Mouse (Mus musculus) forebrain, embryonic 11.5 days (tissue): Measurements from ENCODE around the gene Pvr. TPM values are rescaled to one million over a fixed set of nuclear protein-coding genes. Genes with fewer than 3 reads are reported as not detected.

ENCODE experiments used
- ATAC-seq: fragments of 200-750 bp; cut with Nextera tagmentation; replicated peaks from 2 replicates; pipeline ENCODE4 v1.8.0; 2017; ENCODE audit warnings: moderate TSS enrichment; ENCODE audit not compliant: low FRiP score
- DNase-seq: peaks from one replicate; pipeline ENCODE4 v3.0.0-alpha.2; 2017; ENCODE audit warnings: low spot score
- H3K27ac ChIP-seq: fragments of 300-500 bp; sonication (generic); 2 replicates; pipeline ENCODE4 v1.5.1; 2014; ENCODE audit warnings: low read depth, low read length
- H3K27me3 ChIP-seq: fragments of 300-500 bp; sonication (generic); 2 replicates; pipeline ENCODE4 v1.6.1; 2014; ENCODE audit warnings: mild to moderate bottlenecking, low read length, mixed read lengths; ENCODE audit not compliant: control insufficient read depth, insufficient read depth
- H3K36me3 ChIP-seq: fragments of 300-500 bp; sonication (generic); 2 replicates; pipeline ENCODE4 v1.6.1; 2014; ENCODE audit warnings: mild to moderate bottlenecking, low read length, moderate library complexity, mixed read lengths; ENCODE audit not compliant: control insufficient read depth, insufficient read depth
- H3K4me1 ChIP-seq: fragments of 300-500 bp; sonication (generic); replicated peaks from 2 replicates; pipeline ENCODE4 v1.6.1; 2014; ENCODE audit warnings: low read length, mixed read lengths; ENCODE audit not compliant: control insufficient read depth, insufficient read depth
- H3K4me2 ChIP-seq: fragments of 300-500 bp; sonication (generic); 2 replicates; pipeline ENCODE4 v1.6.1; 2014; ENCODE audit warnings: low read depth, mild to moderate bottlenecking, low read length, moderate library complexity, mixed read lengths; ENCODE audit not compliant: severe bottlenecking
- H3K4me3 ChIP-seq: fragments of 300-500 bp; sonication (generic); 2 replicates; pipeline ENCODE4 v1.5.1; 2014; ENCODE audit warnings: low read depth, low read length
- H3K9ac ChIP-seq: fragments of 300-500 bp; sonication (generic); 2 replicates; pipeline ENCODE4 v1.6.1; 2014; ENCODE audit warnings: low read length
- H3K9me3 ChIP-seq: fragments of 300-500 bp; sonication (generic); 2 replicates; pipeline ENCODE4 v1.6.1; 2016; ENCODE audit warnings: low read length, mixed read lengths; ENCODE audit not compliant: control insufficient read depth
- WGBS: fragments of 180-500 bp; shearing (Covaris S2); extraction: QIAGEN DNeasy Blood & Tissue Kit; methylation state at CpG from one replicate; pipeline ENCODE4 v1.1.7; 2014; 5-methylcytosine and 5-hydroxymethylcytosine counted together
- polyA plus RNA-seq: library from polyadenylated mRNA; unstranded; fragments of >200 nt; fragmentation: Nextera tagmentation; extraction: Ambion mirVana; gene quantifications from 2 replicates; pipeline ENCODE4 v1.2.1, GENCODE M21; 2014

Gene Pvr
- 2.6 and 2.8 TPM in 2 replicates for polyA plus RNA-seq

DNA sequence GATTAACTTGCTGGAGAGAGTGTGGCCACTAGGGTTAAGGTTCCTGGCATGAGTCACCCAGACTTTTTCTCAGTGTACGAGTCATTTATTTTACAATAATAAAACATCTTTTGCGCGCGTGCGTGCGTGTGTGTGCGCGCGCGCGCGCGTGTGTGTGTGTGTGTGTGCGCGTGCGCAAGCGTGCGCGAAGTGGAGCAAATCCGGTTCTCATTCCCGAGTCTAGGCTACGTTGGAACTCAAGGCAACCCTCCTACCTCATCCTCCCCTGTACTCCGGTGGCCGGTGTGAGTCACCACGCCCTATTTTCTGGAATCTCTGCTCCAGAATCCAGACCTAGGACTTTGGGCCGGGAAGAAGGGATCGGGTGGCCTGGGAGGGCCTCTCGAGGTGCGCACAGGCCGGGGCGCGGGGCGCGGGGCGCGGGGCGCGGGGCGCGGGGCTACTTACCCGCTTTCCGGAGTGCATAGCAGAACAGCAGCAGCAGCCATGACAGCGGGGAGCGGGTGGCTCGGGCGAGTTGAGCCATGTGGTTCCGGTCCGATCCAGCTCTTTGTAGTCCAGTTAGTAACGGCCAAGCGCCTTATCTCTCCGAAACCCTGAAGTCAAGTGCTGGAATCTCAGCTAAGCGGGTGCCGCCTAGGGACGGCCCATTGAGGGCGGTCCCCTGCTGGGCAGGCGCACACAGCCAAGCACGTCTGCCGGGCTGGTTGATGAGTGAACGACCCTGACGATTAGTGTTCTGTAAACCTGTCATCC lies at the start of gene Pvr:
TSS of gene Pvr (minus strand) at position 655 of the 756 bp plus-strand sequence.
- H3K27ac ChIP-seq = no peak within 1 kb of the TSS
- peak; percentile 78 for DNase-seq
- H3K4me3 ChIP-seq = peak within 1 kb of the TSS; percentile 52
- peak within 1 kb of the TSS; percentile 61 for H3K4me2 ChIP-seq
- H3K9me3 ChIP-seq = no peaks in the 10 kb centered on the region
- ATAC-seq = peak; percentile 81
- H3K4me1 ChIP-seq = no peaks in the 10 kb centered on the region
- H3K9ac ChIP-seq = peak within 1 kb of the TSS; percentile 68
- H3K36me3 ChIP-seq = no peaks in the 10 kb centered on the region
- H3K27me3 ChIP-seq = no peaks in the 10 kb centered on the region
- under 1% methylated on average over 60 of the region's 60 CpGs for WGBS

DNA sequence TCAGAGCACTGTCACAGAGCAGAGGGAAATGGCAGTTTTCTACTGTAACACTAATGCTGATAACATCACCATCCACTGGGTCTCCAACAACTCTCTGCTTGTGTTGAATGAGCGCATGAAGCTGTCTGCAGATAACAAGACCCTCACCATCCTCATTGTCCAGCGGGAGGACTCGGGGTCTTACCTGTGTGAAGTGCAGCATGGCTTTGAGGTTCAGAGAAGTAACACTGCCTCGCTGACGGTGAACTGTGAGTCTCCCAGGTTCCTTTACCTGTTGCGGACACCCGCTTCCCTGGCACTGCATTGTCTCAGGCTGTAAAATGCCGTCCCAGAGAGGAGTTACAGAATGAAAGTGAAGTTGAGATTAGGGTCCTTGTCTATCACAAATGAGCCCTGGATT lies 49.2 kb upstream of the Pvr start:
- ATAC-seq = no peak

DNA sequence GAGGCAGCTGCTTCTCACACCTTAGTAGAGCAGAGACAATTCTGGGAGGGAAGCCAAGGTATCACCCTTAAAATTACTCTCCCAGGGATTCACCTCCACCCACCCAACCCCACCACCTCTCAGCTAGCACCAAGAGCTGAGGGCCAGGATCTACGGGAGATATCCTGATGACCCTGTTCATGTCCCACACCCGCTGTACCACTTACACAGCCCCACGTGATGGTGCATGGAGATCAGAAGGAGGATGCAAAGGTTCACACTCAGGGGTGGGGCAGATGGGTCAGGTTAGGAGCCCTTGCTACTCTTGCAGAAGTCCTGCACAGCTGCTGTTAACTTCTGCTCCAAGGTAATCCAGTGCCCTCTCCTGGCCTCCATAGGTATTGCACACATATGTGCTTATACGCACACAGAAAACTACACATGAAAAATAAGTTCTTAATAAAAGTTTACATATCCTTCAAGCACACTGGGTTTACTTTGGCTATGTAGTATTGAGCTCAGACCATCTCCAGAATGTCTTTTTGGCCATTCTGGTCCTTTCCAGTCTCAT lies 48.7 kb upstream of the Pvr start:
- 89% methylated on average over 4 of the region's 4 CpGs for WGBS
- Histone ChIP-seq H3K9me3 (peaks cover 5% of the 10 kb centered on the region; the same call in 1 of the 2 replicates), H3K4me2 (no peak overlapping the region), H3K36me3 (no peaks in the 10 kb centered on the region), H3K27me3 (no peaks in the 10 kb centered on the region), H3K4me3 (no peak overlapping the region), H3K9ac (no peak overlapping the region), H3K27ac (no peak overlapping the region), H3K4me1 (no peaks in the 10 kb centered on the region)
- DNase-seq = no peak
- ATAC-seq = no peak

More for the DNA sequence above, 49.2 kb upstream of the Pvr start:
- 91% methylated on average over 8 of the region's 8 CpGs for WGBS
- Histone ChIP-seq H3K4me3 (no peak overlapping the region), H3K4me2 (no peak overlapping the region), H3K9me3 (peaks cover 5% of the 10 kb centered on the region; the same call in 1 of the 2 replicates), H3K27me3 (no peaks in the 10 kb centered on the region), H3K9ac (no peak overlapping the region), H3K4me1 (no peaks in the 10 kb centered on the region), H3K36me3 (no peaks in the 10 kb centered on the region), H3K27ac (no peak overlapping the region)
- no peak for DNase-seq

DNA sequence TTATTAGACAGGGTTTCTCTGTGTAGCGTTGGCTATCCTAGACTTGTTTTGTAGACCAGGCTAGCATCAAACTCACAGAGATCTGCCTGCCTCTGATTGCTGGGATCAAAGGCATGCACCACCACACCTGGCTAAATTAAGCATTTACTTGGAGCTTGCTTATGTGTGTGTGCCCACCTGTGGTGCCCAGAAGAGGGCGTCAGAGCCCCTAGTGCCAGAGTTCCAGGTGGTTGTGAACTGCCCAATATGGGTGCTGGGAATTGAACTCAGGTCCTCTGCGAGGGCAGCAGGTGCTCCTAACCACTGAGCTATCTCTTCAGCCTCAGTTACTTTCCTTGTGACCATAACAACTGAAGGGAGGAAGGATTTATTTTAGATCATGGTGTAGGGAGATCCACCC lies 48.1 kb upstream of the Pvr start:
- H3K4me2 ChIP-seq = no peak overlapping the region
- no peak for ATAC-seq
- peaks cover 5% of the 10 kb centered on the region; the same call in 1 of the 2 replicates for H3K9me3 ChIP-seq
- H3K36me3 ChIP-seq = no peaks in the 10 kb centered on the region
- no peak overlapping the region for H3K27ac ChIP-seq
- no peaks in the 10 kb centered on the region for H3K27me3 ChIP-seq
- no peak for DNase-seq
- H3K9ac ChIP-seq = no peak overlapping the region
- WGBS = 84% methylated on average over 3 of the region's 3 CpGs
- H3K4me3 ChIP-seq = no peak overlapping the region
- no peaks in the 10 kb centered on the region for H3K4me1 ChIP-seq

DNA sequence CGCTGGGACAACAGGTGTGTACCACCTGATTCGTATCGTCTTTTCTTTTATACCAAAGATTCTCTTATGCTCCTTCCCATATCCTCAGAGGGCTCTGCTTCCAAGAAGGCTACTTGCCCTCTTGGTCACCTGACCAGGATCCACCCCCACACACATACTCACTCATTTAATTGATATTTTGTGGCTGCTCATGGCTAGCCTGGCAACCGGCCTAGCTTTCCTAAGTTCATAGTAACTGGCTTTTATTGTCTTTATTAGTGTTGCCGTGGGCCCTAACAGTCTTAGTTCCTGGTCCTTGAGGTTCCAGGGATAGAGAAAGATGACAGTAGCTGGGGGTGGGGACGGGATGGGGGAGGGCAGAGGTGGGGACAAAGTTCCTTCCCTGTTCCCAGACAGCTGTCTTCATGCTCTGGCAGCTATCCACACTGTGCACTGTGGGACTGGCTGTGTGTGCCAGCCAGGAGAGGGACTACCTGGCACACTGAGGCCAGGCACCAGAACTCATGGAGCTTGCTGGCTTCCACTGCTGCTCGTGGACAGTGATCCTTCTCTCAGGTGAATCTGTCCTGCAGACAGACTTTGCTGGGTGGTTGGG lies 44.1 kb upstream of the Pvr start, which contains the start of gene Ceacam20:
TSS of gene Ceacam20 (plus strand) at position 428 of the 595 bp plus-strand sequence.
- DNase-seq = no peak
- no peak within 1 kb of the TSS for H3K9ac ChIP-seq
- H3K4me1 ChIP-seq = no peaks in the 10 kb centered on the region
- H3K27ac ChIP-seq = no peak within 1 kb of the TSS
- no peak within 1 kb of the TSS for H3K4me3 ChIP-seq
- no peaks in the 10 kb centered on the region for H3K27me3 ChIP-seq
- peaks cover 3% of the 10 kb centered on the region; the same call in 1 of the 2 replicates for H3K9me3 ChIP-seq
- 80% methylated on average over 7 of the region's 7 CpGs for WGBS
- H3K36me3 ChIP-seq = no peaks in the 10 kb centered on the region
- no peak within 1 kb of the TSS for H3K4me2 ChIP-seq
- no peak for ATAC-seq

DNA sequence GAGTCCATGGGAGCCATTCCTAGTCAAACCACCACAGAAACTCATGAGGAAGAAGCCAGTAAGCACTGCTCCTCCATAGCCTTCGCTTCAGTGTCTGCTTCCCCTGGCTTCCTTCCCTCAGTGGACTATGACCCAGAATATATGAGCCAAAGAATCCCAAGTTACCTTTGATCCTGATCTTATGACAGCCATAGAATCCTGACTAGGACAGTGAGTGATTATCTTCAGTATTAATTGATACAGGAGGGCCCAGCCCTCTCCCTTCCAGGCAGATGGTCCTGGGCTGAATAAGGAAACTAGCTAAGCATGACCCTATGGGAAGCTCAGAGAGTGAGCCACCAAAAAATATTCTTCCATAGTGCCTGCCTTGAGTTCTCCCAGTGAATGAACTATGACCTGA lies 41.5 kb upstream of the Pvr start:
- ATAC-seq (no peak), DNase-seq (no peak)
- no peaks in the 10 kb centered on the region for H3K27me3 ChIP-seq
- H3K4me1 ChIP-seq = no peaks in the 10 kb centered on the region
- no peak overlapping the region for H3K4me2 ChIP-seq
- 60% methylated on average over 1 of the region's 1 CpGs for WGBS
- H3K4me3 ChIP-seq = no peak overlapping the region
- H3K9ac ChIP-seq = no peak overlapping the region
- H3K27ac ChIP-seq = no peak overlapping the region
- no peaks in the 10 kb centered on the region for H3K9me3 ChIP-seq
- H3K36me3 ChIP-seq = no peaks in the 10 kb centered on the region

DNA sequence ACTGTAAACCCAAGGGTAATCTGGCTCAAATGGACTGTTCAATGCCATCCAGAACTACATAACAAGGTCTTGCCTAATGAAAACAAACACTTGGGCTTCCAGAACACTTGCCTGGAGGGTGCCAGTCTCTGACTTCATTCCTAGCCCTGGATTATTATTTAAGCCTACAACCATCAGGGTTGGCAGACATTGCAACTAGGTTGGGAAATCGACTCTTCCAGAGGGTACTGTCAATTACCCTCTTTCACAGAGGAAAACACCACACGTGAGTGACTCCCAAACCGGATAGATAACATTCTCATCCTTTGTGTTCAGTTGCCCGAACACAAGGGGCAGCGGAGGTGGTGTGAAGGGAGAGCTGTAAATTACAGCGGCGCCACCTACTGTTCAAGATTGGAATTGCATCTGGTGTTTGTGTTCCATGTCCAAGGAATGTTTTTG lies 35.4 kb upstream of the Pvr start:
- Histone ChIP-seq H3K27me3 (no peaks in the 10 kb centered on the region), H3K4me2 (no peak overlapping the region)
- ATAC-seq = peak; percentile 42; the same call in 1 of the 2 replicates

DNA sequence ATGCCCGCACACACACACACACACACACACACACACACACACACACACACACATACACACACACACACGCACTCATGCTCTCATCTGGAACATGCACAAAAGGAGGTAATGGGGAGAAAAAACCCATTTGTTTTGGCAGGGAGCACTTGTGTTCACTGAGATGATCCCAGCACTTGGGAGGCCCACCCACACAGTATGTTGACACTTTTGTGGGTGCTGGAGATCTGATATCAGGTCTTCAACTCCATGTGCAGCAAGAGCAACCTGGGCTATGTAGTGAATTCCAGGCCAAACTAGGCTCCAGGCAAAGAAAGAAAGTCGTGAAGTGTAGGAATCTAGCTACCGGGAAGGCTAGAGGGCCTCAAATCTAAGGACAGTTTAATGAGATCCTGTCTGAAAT lies 34.9 kb upstream of the Pvr start:
- Histone ChIP-seq H3K9ac (no peak overlapping the region), H3K4me3 (no peak overlapping the region), H3K27ac (no peak overlapping the region), H3K9me3 (no peaks in the 10 kb centered on the region), H3K4me1 (no peaks in the 10 kb centered on the region), H3K4me2 (no peak overlapping the region), H3K27me3 (no peaks in the 10 kb centered on the region), H3K36me3 (no peaks in the 10 kb centered on the region)
- ATAC-seq (no peak), DNase-seq (no peak)
- 74% methylated on average over 4 of the region's 4 CpGs for WGBS

More for the DNA sequence above, 35.4 kb upstream of the Pvr start:
- Histone ChIP-seq H3K36me3 (no peaks in the 10 kb centered on the region), H3K9ac (no peak overlapping the region), H3K9me3 (no peaks in the 10 kb centered on the region), H3K4me1 (no peaks in the 10 kb centered on the region), H3K4me3 (no peak overlapping the region), H3K27ac (no peak overlapping the region)
- DNase-seq = peak; percentile 90
- 3% methylated on average over 7 of the region's 7 CpGs for WGBS
